Comparison of ENCODE assay signal across 14 mouse cellular contexts in the genomic region with DNA sequence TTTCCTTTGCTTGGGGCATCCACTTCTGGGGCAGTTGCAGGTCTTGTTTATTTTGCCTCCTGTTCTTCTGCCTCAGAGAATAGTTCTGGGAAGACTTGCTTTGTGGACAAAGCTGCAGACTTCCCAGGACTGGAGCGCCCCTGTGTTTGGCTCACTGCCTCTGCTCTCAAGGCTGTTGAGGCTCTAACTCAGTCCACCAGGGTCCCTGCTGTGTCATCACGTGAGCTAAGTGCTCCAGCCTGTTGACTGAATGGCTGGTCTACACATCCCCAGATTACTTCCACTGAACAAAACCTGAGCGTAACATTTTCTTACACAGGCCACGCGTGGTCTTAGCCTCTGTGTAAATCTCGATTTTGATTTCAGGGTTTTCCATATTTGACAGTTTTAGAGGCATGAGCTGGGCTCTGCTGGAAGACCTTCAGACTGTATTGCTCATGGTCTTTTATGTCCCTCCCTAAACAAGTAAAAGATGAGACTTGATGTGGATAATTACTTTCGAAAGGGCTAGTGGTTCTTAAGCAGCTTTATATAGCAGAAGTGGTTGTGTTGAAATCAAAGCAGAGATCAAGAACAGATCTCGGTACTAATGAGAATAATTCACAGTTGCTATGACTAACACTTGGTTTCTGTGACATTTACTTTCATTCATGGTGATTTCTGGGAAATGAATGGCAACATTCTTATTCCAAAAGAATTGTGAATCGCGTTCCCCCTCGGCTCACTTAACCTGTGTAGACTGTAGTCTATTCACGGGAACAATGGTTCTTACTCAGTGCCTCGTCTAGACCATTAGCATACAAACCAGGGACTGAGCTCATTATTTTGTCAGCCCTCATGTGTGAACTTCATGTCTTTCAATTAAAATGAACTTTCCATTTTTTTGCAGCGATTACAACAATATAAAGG. TPM values are rescaled to one million over a fixed set of nuclear protein-coding genes. Genes with fewer than 3 reads are reported as not detected.
DNase-seq lines count a peak whose midpoint lies in the region; ATAC-seq and TF ChIP-seq lines count a peak whose summit lies in the region.
"Had no signal": no experiment of that assay in that cellular context is flagged by ENCODE, and none has a peak within 500 bp of the region (broad histone marks: within the 10 kb centered on the region; RNA-seq: fewer than 3 reads in every experiment).

No protein-coding gene starts in this region.

- H3K4me1 ChIP-seq in midbrain, embryonic 11.5 days (ENCODE audit: control insufficient read depth, insufficient read depth, low read length): no peaks in the 10 kb centered on the region; the same call in 1 of the 2 replicates
- H3K4me1 ChIP-seq in midbrain, embryonic 10.5 days: no peaks in the 10 kb centered on the region
- peaks cover 8% of the 10 kb centered on the region; the same call in 1 of the 2 replicates for H3K4me1 ChIP-seq in bone marrow, adult 2 months (ENCODE audit: control insufficient read depth, insufficient read depth, low read length)
- no peaks in the 10 kb centered on the region; the same call in 1 of the 2 replicates for H3K4me1 ChIP-seq in hindbrain, embryonic 15.5 days (replicated peaks)
- H3K4me1 ChIP-seq: embryonic facial prominence, embryonic 12.5 days; neural tube, embryonic 12.5 days had no signal

- DNase-seq in cerebellum, postnatal 10 days: peak; percentile 80 to 84
- DNase-seq in cerebellum, adult 9-10 months: no peak
- DNase-seq in midbrain, embryonic 11.5 days (ENCODE audit: low spot score, missing footprints): peak; percentile 67
- DNase-seq in midbrain, embryonic 10.5 days (ENCODE audit: low spot score): no peak
- DNase-seq in thymus, postnatal 0 days (ENCODE audit: low spot score): no peak
- no peak for DNase-seq in embryo, embryonic 9.5 days (ENCODE audit: extremely low spot score)
- DNase-seq: heart, postnatal 10 days; kidney, postnatal 10 days had no signal

- H3K9ac ChIP-seq in midbrain, embryonic 11.5 days (ENCODE audit: low read length): no peak overlapping the region
- no peak overlapping the region for H3K9ac ChIP-seq in hindbrain, embryonic 15.5 days
- H3K9ac ChIP-seq: embryonic facial prominence, embryonic 12.5 days; neural tube, embryonic 12.5 days had no signal

- peaks cover 41% of the 10 kb centered on the region for H3K36me3 ChIP-seq in midbrain, embryonic 11.5 days (ENCODE audit: control insufficient read depth, insufficient read depth, low read length)
- peaks cover 97% of the 10 kb centered on the region for H3K36me3 ChIP-seq in midbrain, embryonic 10.5 days
- peaks cover 12% of the 10 kb centered on the region; the same call in 1 of the 2 replicates for H3K36me3 ChIP-seq in hindbrain, embryonic 15.5 days

- H3K27ac ChIP-seq in midbrain, embryonic 11.5 days (ENCODE audit: low read depth, low read length): 0 out of 2 replicates have a peak overlapping the region, but pooled peaks have one; percentile 9
- H3K27ac ChIP-seq in midbrain, embryonic 10.5 days (replicated peaks): no peak overlapping the region
- H3K27ac ChIP-seq in bone marrow, adult 2 months (ENCODE audit: control insufficient read depth, insufficient read depth, low read depth, low read length, poor library complexity): peak overlapping the region; percentile 20; the same call in 1 of the 2 replicates
- peak overlapping the region; percentile 11; the same call in 1 of the 2 replicates for H3K27ac ChIP-seq in hindbrain, embryonic 15.5 days (replicated peaks)
- H3K27ac ChIP-seq: embryonic facial prominence, embryonic 12.5 days; left cerebral cortex, adult 2 months; neural tube, embryonic 12.5 days had no signal

- H3K27me3 ChIP-seq in midbrain, embryonic 11.5 days (ENCODE audit: control insufficient read depth, insufficient read depth, low read length): no peaks in the 10 kb centered on the region
- H3K27me3 ChIP-seq in midbrain, embryonic 10.5 days (ENCODE audit: low read depth, poor library complexity, severe bottlenecking): no peaks in the 10 kb centered on the region
- no peaks in the 10 kb centered on the region for H3K27me3 ChIP-seq in hindbrain, embryonic 15.5 days
- H3K27me3 ChIP-seq: embryonic facial prominence, embryonic 12.5 days; neural tube, embryonic 12.5 days had no signal

- WGBS in midbrain, embryonic 11.5 days: 83% methylated on average over 14 of the region's 14 CpGs
- WGBS in midbrain, embryonic 10.5 days: 86% methylated on average over 14 of the region's 14 CpGs
- 74% methylated on average over 14 of the region's 14 CpGs for WGBS in bone marrow, adult 2 months
- 55% methylated on average over 14 of the region's 14 CpGs for WGBS in hindbrain, embryonic 15.5 days

- TF ChIP-seq CTCF in bone marrow, adult 2 months (IDR thresholded peaks at IDR 0.05; ENCODE audit: control insufficient read depth, insufficient read depth, low read length): no peak

- ATAC-seq in midbrain, embryonic 11.5 days (ENCODE audit: low FRiP score): no peak
- 0 out of 2 replicates have a peak, but pooled peaks have one; percentile 67 for ATAC-seq in hindbrain, embryonic 15.5 days (ENCODE audit: low FRiP score, low read depth)

- no peaks in the 10 kb centered on the region for H3K9me3 ChIP-seq in midbrain, embryonic 11.5 days (ENCODE audit: control insufficient read depth, low read length)
- H3K9me3 ChIP-seq in midbrain, embryonic 10.5 days (replicated peaks): no peaks in the 10 kb centered on the region
- H3K9me3 ChIP-seq in hindbrain, embryonic 15.5 days: no peaks in the 10 kb centered on the region
- H3K9me3 ChIP-seq: embryonic facial prominence, embryonic 12.5 days; neural tube, embryonic 12.5 days had no signal

- H3K4me3 ChIP-seq in midbrain, embryonic 11.5 days (ENCODE audit: low read depth, low read length): no peak overlapping the region
- H3K4me3 ChIP-seq in midbrain, embryonic 10.5 days: no peak overlapping the region
- no peak overlapping the region for H3K4me3 ChIP-seq in bone marrow, adult 2 months (replicated peaks; ENCODE audit: control insufficient read depth, low read depth, low read length)
- H3K4me3 ChIP-seq in hindbrain, embryonic 15.5 days: no peak overlapping the region
- H3K4me3 ChIP-seq: embryonic facial prominence, embryonic 12.5 days; left cerebral cortex, adult 2 months; neural tube, embryonic 12.5 days had no signal

- no peak for TF ChIP-seq POLR2A in bone marrow, adult 2 months (IDR thresholded peaks at IDR 0.05; ENCODE audit: borderline replicate concordance, control insufficient read depth, low read depth, low read length)

- H3K4me2 ChIP-seq in midbrain, embryonic 11.5 days: no peak overlapping the region
- no peak overlapping the region for H3K4me2 ChIP-seq in hindbrain, embryonic 15.5 days
- H3K4me2 ChIP-seq: embryonic facial prominence, embryonic 12.5 days; liver, embryonic 11.5 days; neural tube, embryonic 12.5 days had no signal

RNA-seq across cellular contexts. Expression of gene C1qtnf9, which starts 14.8 kb away (rescaled TPM):
- polyA plus RNA-seq in midbrain, embryonic 11.5 days (2014; fragmentation: Nextera tagmentation; extraction: Ambion mirVana): not detected in 2 replicates
- 0.06 and 0.09 TPM in 2 replicates for polyA plus RNA-seq in midbrain, embryonic 10.5 days (2016; fragmentation: Nextera tagmentation; extraction: Ambion mirVana)
- 0.68 TPM in 1 of 2 replicates, not detected in the other for polyA plus RNA-seq in bone marrow, adult 2 months (2011; ENCODE audit: insufficient read depth, insufficient read length, low replicate concordance, missing spikeins)
- 0.08 and 0.22 TPM in 2 replicates for polyA plus RNA-seq in hindbrain, embryonic 15.5 days (2015; fragmentation: Nextera tagmentation; extraction: Ambion mirVana)
- 3.0 and 4.0 TPM in 2 replicates for polyA plus RNA-seq in thymus, postnatal 0 days (2015; fragmentation: Nextera tagmentation; extraction: Ambion mirVana)

RNA-seq across cellular contexts. Expression of gene Mipep, which starts 31.2 kb away (rescaled TPM):
- 26.6 and 26.7 TPM in 2 replicates for polyA plus RNA-seq in midbrain, embryonic 11.5 days (2014; fragmentation: Nextera tagmentation; extraction: Ambion mirVana)
- 21.9 and 25.4 TPM in 2 replicates for polyA plus RNA-seq in midbrain, embryonic 10.5 days (2016; fragmentation: Nextera tagmentation; extraction: Ambion mirVana)
- 3.1 and 3.4 TPM in 2 replicates for polyA plus RNA-seq in bone marrow, adult 2 months (2011; ENCODE audit: insufficient read depth, insufficient read length, low replicate concordance, missing spikeins)
- 18.6 and 20.2 TPM in 2 replicates for polyA plus RNA-seq in hindbrain, embryonic 15.5 days (2015; fragmentation: Nextera tagmentation; extraction: Ambion mirVana)
- polyA plus RNA-seq in thymus, postnatal 0 days (2015; fragmentation: Nextera tagmentation; extraction: Ambion mirVana): 13.9 and 15.5 TPM in 2 replicates

Comparison
In these comparisons a context has a peak if more than half of its experiments do, and no peak if none do; other contexts are left out.
1. DNase-seq: peak in cerebellum, postnatal 10 days (2 of 2) and midbrain, embryonic 11.5 days (single experiment); none in cerebellum, adult 9-10 months (single experiment), midbrain, embryonic 10.5 days (single experiment), thymus, postnatal 0 days (single experiment) and embryo, embryonic 9.5 days (single experiment).